Mouse (Mus musculus): ENCODE measurements around the gene Olfr319.

- no peak for TF ChIP-seq POLR2A (IDR thresholded peaks at IDR 0.05; ENCODE audit: low read depth, low read length)
- TF ChIP-seq CTCF (IDR thresholded peaks at IDR 0.05; ENCODE audit: borderline replicate concordance, insufficient read depth, low read length) = no peak
Observed at GRCm38 (mm10) chr11:58709086-58709485, 10.1 kb downstream of the Olfr319 start.
